Mouse (Mus musculus): Measurements from ENCODE around the gene Bdh2.

DNA sequence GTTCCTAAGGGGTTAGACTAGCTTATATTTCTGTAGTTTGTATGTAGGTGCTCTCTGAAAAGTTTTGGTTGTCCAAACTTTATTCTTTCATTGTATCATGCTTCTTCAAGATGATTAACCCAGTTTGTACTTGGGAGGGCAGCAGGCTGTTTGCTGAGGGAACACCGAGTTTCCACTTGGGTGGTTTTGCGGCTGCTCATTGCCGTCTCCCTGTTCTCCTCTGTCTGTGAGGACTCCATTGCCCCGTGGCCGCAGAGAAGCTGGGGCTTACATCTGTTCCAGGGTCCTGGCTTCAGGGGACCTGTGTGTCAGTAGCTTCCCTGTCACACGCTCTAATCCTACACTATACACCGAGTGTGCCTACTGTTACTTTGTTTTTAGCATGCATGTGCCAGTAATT lies 20.8 kb upstream of the Bdh2 start:
- TF ChIP-seq CTCF (IDR thresholded peaks at IDR 0.05 in 2 of 3, conservative IDR thresholded peaks at IDR 0.05 in 1 of 3; ENCODE audit: control insufficient read depth in 1 of 3, insufficient read depth in 1 of 3, low read depth in 2 of 3, low read length in 3 of 3, poor library complexity in 1 of 3, severe bottlenecking in 1 of 3): no peak
- no peak for TF ChIP-seq POLR2A (IDR thresholded peaks at IDR 0.05; ENCODE audit: control insufficient read depth in 1 of 2, insufficient read depth in 1 of 2, low read depth in 1 of 2, low read length in 2 of 2, poor library complexity in 1 of 2)
- TF ChIP-seq MXI1 (IDR thresholded peaks at IDR 0.05; ENCODE audit: low read depth, low read length): no peak
- TF ChIP-seq ZMIZ1 (IDR thresholded peaks at IDR 0.05; ENCODE audit: low read depth, low read length): no peak
- TF ChIP-seq GATA1 (IDR thresholded peaks at IDR 0.05; ENCODE audit: low read depth, low read length): no peak
